Mouse (Mus musculus) heart, embryonic 10.5 days (tissue): ENCODE results near the gene Pigc. TPM values are rescaled to one million over a fixed set of nuclear protein-coding genes. Genes with fewer than 3 reads are reported as not detected.
A peak's percentile ranks its signal among the peaks of the same experiment; 100 is the strongest.

ENCODE experiments used
- DNase-seq: peaks from one replicate; pipeline ENCODE4 v3.0.0-alpha.2; 2017; ENCODE audit warnings: low spot score
- H3K27ac ChIP-seq: fragments of 300-500 bp; sonication (generic); 2 replicates; pipeline ENCODE4 v1.5.1; 2016; ENCODE audit warnings: mild to moderate bottlenecking
- H3K27me3 ChIP-seq: fragments of 300-500 bp; sonication (generic); 2 replicates; pipeline ENCODE4 v1.6.1; 2016; ENCODE audit warnings: mild to moderate bottlenecking; ENCODE audit not compliant: poor library complexity, insufficient read depth, severe bottlenecking
- H3K36me3 ChIP-seq: fragments of 300-500 bp; sonication (generic); 2 replicates; pipeline ENCODE4 v1.6.1; 2016; ENCODE audit warnings: mild to moderate bottlenecking, moderate library complexity
- H3K4me1 ChIP-seq: fragments of 300-500 bp; sonication (generic); 2 replicates; pipeline ENCODE4 v1.6.1; 2016; ENCODE audit warnings: mild to moderate bottlenecking
- H3K4me3 ChIP-seq: fragments of 300-500 bp; sonication (generic); 2 replicates; pipeline ENCODE4 v1.5.1; 2016; ENCODE audit warnings: mild to moderate bottlenecking, moderate library complexity
- H3K9me3 ChIP-seq: fragments of 300-500 bp; sonication (generic); 2 replicates; pipeline ENCODE4 v1.6.1; 2016; ENCODE audit warnings: mild to moderate bottlenecking, moderate library complexity
- WGBS: fragments of 180-500 bp; shearing (Covaris S2); methylation state at CpG from one replicate; pipeline ENCODE4 v1.1.7; 2016; 5-methylcytosine and 5-hydroxymethylcytosine counted together
- polyA plus RNA-seq: library from polyadenylated mRNA; unstranded; fragments of >200 nt; fragmentation: Nextera tagmentation; extraction: Ambion mirVana; gene quantifications from 2 replicates; pipeline ENCODE4 v1.2.1, GENCODE M21; 2016

The Pigc gene
- polyA plus RNA-seq, 1 experiment from 2014 or later = 29.9 TPM

DNA sequence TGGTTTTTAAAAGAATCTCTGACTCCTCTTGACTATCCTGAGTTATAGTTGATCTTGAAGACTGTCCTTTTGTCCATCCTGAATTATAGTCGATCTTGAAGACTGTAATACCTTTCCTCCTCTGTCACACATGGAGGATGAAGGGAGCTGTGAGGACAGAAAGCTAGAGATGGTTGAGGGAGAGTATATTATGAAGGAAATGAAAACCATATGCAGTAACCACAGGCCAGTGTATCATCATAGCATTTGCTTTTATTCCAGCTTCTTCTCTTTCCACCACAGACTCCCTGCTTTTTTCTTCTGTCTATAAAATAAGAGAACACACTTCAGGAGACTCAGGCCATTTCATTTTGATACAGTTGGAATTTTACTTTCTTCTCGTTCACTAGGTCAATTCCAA is 11.1 kb downstream of the Pigc start:
- peaks cover 6% of the 10 kb centered on the region; the same call in 1 of the 2 replicates for H3K4me1 ChIP-seq
- WGBS = 75% methylated on average over 2 of the region's 2 CpGs

DNA sequence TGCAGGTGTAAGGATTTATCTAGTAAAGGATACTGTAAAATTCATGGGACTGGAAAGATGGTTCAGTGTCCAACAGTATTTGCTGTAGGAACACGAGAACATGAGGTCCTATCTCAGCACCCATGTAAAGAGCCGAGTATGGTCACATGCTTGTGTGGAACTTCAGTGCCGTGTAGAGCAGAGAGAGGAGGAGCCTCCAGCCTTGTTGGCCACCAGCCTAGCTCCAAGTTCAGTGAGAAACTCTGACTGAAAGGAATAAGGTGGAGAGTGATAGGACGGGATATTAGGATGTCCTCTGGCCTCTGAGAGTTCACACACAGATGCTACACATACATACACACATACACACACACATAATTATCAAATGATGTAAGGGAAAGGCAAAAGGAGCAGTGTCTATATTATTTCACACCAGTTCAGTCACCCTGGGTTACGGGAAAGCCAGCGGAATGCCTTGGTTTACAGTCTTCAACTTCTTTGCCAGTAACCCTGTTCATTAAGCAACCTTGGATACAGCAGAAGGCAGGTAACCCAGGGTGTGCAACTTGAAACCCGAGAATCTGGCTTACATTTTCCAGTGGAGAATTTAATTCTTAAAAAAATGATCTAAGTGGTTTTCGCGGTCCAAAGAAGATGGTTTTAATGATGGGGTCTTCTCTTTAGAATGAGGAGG is 11.8 kb downstream of the Pigc start:
- H3K27me3 ChIP-seq = no peaks in the 10 kb centered on the region
- H3K27ac ChIP-seq = no peak overlapping the region
- WGBS = 78% methylated on average over 9 of the region's 9 CpGs
- H3K36me3 ChIP-seq = no peaks in the 10 kb centered on the region
- H3K4me3 ChIP-seq = no peak overlapping the region
- no peaks in the 10 kb centered on the region for H3K9me3 ChIP-seq
- no peak for DNase-seq
- peaks cover 6% of the 10 kb centered on the region; the same call in 1 of the 2 replicates for H3K4me1 ChIP-seq

More for the DNA sequence above, 11.1 kb downstream of the Pigc start:
- DNase-seq = no peak
- Histone ChIP-seq H3K27me3 (no peaks in the 10 kb centered on the region), H3K36me3 (no peaks in the 10 kb centered on the region), H3K27ac (no peak overlapping the region), H3K9me3 (no peaks in the 10 kb centered on the region), H3K4me3 (no peak overlapping the region)

DNA sequence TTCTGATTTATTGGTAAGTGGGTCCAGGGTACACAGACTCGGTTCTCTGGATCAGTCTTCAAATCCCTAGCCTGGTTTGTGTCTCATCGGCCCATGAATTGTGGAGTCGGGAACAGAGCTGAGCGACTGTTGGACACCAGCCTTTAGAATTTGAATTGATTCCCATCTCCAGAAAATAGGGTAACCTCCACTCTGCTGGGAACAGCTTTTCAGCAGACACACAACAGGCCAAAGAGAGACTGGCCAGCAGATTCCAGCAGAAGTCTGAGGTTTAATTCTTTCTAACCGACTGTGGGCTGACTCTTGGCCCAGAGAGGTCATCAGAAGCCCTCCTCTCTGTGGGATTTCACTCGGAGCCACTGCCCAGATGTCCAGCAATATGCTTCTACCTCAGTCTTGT is 14.5 kb downstream of the Pigc start:
- H3K9me3 ChIP-seq = no peaks in the 10 kb centered on the region
- H3K27me3 ChIP-seq = no peaks in the 10 kb centered on the region
- no peaks in the 10 kb centered on the region for H3K4me1 ChIP-seq
- no peaks in the 10 kb centered on the region for H3K36me3 ChIP-seq
- peak overlapping the region; percentile 7; the same call in 1 of the 2 replicates for H3K27ac ChIP-seq
- DNase-seq = no peak
- 81% methylated on average over 6 of the region's 6 CpGs for WGBS
- no peak overlapping the region for H3K4me3 ChIP-seq

DNA sequence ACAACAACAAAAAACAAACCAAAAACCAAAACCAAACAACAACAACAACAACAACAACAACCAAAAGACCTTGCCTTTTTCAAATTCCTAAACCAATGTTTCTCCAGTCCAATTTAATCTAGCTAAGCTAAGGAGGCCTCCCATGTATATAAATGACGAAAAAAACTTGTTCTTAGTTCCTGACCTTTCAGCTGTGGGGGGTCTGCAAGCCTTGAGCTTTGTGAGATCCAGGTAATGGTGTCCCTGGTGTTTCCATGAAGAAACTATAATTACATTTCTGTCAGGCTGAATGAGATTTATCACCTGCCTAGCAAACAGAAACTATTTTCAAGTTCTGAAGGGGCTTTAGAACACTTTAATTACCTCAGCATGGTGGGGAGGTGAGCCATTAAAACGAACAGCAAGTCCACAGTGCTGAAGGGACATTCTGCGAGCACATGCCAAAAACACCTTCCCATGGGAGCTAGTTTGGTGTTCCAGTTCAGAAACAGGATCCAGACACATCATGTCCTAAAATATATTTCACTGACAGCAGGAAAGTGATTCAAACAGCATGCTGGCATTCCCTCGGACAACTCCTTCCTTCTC is 15.1 kb downstream of the Pigc start:
- no peak overlapping the region for H3K27ac ChIP-seq
- no peaks in the 10 kb centered on the region for H3K9me3 ChIP-seq
- 55% methylated on average over 4 of the region's 4 CpGs for WGBS
- H3K36me3 ChIP-seq = no peaks in the 10 kb centered on the region
- no peaks in the 10 kb centered on the region for H3K4me1 ChIP-seq
- H3K4me3 ChIP-seq = no peak overlapping the region
- no peaks in the 10 kb centered on the region for H3K27me3 ChIP-seq
- DNase-seq = no peak

DNA sequence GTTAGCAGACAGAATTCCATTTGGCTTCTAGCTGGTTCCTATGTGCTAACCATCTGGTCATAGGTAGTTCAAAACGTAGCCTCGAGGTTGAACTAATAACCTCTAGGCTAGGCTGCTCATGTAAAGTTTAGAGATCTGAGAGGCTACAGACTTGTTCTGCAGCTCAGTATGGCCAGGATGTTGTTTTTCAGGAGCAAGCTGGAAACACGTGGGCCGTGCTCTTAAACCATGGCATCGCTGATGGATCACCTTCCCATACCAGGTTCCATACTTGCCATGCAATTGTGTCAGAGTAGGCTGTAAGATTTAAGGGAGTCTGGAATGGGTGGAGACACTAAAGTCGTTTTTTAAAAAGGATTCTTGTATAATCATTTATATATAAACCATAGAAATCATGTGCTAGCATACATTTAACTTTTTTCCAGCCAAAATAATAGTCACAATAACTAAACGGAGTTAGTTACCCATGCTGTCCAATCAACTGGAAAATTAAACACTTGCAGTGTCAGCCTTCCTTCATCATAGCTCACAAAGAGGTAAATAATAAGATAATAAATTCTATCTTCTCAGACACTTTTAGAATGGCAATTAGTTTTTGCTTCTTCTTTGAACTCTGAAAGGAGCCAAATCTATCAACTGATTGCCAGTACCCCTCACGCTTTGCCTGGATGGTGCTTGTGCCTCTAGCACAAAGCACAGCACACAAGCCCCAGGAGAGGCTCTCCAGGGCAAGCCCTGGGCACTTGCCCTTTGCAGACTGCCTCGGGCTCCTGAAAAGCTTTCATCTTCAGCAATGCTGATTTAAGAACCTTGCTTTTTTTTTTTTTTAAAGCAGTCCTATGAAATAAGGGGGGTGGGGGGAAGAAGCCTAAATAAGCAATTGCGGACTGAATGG is 21.9 kb downstream of the Pigc start:
- Histone ChIP-seq H3K27ac (no peak overlapping the region), H3K4me1 (no peaks in the 10 kb centered on the region), H3K27me3 (no peaks in the 10 kb centered on the region), H3K36me3 (no peaks in the 10 kb centered on the region), H3K4me3 (no peak overlapping the region), H3K9me3 (no peaks in the 10 kb centered on the region)
- WGBS = 77% methylated on average over 10 of the region's 10 CpGs
- no peak for DNase-seq

DNA sequence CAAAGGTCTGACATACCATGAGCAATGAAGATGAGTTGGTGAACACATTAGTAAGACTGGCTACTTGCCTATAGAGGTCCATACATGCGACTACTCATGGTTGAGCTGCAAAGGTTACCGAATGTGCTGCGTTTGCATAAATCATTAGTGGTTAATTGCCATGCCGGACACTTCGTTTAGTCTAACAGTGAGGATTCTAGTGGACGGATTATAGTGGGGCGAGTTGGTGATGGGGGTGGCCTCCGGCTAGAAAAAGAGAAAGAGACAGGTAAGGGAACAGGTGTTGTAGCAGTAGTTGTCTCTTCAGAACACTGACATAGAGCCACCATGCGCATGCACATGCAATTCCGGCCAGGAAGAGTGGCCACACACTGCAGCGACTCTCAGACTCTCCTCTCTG is 22.9 kb downstream of the Pigc start:
- Histone ChIP-seq H3K27ac (no peak overlapping the region), H3K36me3 (no peaks in the 10 kb centered on the region), H3K9me3 (no peaks in the 10 kb centered on the region), H3K4me1 (peaks cover 6% of the 10 kb centered on the region; the same call in 1 of the 2 replicates), H3K27me3 (no peaks in the 10 kb centered on the region), H3K4me3 (no peak overlapping the region)
- no peak for DNase-seq
- 92% methylated on average over 11 of the region's 11 CpGs for WGBS

DNA sequence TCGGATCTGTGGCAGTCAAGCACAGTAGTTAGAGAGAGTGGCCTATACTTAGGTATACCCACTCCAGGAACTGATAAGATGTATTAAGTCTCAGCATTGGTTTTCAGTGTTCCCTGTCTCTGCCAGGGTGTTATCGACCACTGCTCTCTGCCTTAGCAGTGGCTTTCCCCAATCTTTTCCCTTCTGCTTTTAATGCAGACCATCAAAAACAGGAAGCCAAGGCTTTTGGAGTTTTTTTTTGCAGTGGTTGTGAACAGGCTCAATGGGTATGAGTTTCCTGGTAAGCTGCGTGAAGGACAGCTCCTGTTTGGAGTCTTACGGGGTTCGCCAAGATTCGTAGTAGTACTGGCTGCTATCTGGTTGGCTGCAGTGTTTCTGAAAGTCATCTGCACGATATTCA is 23.4 kb downstream of the Pigc start:
- DNase-seq = no peak
- WGBS = 78% methylated on average over 7 of the region's 7 CpGs
- H3K27ac ChIP-seq = no peak overlapping the region
- no peak overlapping the region for H3K4me3 ChIP-seq
- H3K4me1 ChIP-seq = peaks cover 8% of the 10 kb centered on the region; the same call in 1 of the 2 replicates
- no peaks in the 10 kb centered on the region for H3K9me3 ChIP-seq
- no peaks in the 10 kb centered on the region for H3K36me3 ChIP-seq
- H3K27me3 ChIP-seq = no peaks in the 10 kb centered on the region

DNA sequence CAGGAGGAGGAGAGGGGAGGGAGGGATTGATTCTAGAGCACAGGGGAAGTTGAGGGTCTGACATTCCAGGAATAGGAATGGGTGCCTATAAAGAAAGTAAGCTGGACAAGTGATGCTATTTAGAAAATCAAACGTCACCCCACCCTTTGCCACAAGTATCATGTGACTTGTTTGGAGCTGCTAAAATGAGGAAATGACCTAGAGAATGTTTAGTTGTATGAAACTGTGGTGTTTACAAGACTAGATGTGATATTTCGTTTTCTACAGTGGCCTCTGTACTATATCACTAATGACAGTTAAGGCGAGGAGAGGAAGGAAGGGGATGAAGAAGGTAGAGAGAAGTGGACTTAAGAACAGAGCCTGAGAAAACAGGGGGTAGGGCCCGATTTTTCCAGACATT is 29.8 kb downstream of the Pigc start:
- Histone ChIP-seq H3K27me3 (no peaks in the 10 kb centered on the region), H3K36me3 (no peaks in the 10 kb centered on the region), H3K4me1 (peaks cover 24% of the 10 kb centered on the region), H3K27ac (0 out of 2 replicates have a peak overlapping the region, but pooled peaks have one; percentile 84), H3K9me3 (no peaks in the 10 kb centered on the region), H3K4me3 (no peak overlapping the region)
- WGBS = 51% methylated on average over 4 of the region's 4 CpGs
- no peak for DNase-seq

DNA sequence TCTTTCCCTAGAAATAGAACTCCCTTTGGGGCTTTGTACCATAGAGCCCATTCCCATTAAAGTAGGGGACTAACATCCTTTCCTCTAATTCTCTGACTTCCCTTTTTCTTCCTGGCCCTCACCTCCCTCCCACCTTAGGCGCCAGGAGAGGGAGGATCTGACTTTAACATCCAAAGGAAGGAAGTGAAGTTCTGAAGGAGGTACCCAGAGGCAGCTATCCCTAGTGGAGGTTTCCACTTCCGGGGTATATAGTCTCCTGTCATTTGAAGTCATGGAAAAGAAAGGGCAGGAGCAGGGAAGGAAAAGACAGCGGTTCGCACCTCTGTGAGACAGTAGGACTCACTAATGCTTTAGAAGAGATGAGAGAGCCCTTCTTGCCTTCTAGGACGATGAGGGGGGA is 30.4 kb downstream of the Pigc start:
- H3K27me3 ChIP-seq = no peaks in the 10 kb centered on the region
- H3K36me3 ChIP-seq = no peaks in the 10 kb centered on the region
- no peak for DNase-seq

DNA sequence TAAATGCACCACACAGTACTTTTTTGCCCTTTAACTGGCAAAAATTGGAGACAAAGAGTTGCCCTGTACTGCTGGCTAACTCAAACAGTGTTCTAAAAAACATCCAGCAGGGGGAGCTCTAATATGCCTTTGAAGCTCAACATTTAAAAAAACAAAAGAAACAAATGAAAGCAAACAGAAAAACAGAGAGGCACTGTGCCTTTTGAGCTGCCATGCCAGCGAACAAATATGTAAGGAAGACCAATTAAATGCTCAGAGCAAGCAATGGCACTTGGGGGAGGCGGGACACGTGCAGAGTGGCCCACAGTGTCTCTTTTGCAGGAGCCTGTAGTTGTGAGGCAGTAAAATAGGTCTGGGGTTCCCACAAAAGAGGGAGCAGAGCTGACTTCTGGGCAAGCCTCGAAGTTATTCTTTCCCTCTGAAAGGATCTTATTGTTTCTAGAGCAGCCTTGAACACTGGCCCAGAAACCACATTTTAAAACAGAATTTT is 30.9 kb downstream of the Pigc start:
- no peaks in the 10 kb centered on the region for H3K36me3 ChIP-seq
- DNase-seq = no peak
- no peaks in the 10 kb centered on the region for H3K9me3 ChIP-seq
- no peaks in the 10 kb centered on the region for H3K27me3 ChIP-seq
- H3K4me1 ChIP-seq = peaks cover 36% of the 10 kb centered on the region
- peak overlapping the region; percentile 29; the same call in 1 of the 2 replicates for H3K4me3 ChIP-seq
- WGBS = 6% methylated on average over 4 of the region's 4 CpGs
- H3K27ac ChIP-seq = peak overlapping the region; percentile 84

More for the DNA sequence above, 30.4 kb downstream of the Pigc start:
- Histone ChIP-seq H3K4me3 (no peak overlapping the region), H3K9me3 (no peaks in the 10 kb centered on the region), H3K27ac (peak overlapping the region; percentile 84), H3K4me1 (peaks cover 30% of the 10 kb centered on the region)
- WGBS = 39% methylated on average over 5 of the region's 5 CpGs

DNA sequence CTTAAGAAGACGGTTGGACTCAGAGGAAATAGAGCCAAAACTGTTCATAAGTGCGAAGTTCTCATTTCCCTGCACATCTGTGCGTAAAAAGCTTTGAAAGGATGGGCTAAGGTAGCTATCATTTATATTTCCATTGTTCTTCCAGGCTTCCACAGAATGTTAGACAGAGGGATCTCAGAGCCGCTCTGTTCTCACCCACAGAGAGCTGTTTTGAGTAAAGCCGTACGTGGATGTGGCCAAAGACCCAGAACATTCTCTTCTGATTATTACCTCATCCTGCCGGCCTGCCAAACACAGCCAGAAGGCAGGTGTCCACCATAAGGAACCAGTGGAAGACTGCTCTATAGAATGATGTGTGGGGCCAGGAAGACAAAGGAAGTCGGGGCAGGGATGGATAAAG is 32.3 kb downstream of the Pigc start:
- Histone ChIP-seq H3K27ac (peak overlapping the region; percentile 22), H3K9me3 (no peaks in the 10 kb centered on the region), H3K4me1 (peaks cover 40% of the 10 kb centered on the region), H3K4me3 (no peak overlapping the region), H3K27me3 (no peaks in the 10 kb centered on the region), H3K36me3 (no peaks in the 10 kb centered on the region)
- DNase-seq = no peak
- 87% methylated on average over 8 of the region's 8 CpGs for WGBS

DNA sequence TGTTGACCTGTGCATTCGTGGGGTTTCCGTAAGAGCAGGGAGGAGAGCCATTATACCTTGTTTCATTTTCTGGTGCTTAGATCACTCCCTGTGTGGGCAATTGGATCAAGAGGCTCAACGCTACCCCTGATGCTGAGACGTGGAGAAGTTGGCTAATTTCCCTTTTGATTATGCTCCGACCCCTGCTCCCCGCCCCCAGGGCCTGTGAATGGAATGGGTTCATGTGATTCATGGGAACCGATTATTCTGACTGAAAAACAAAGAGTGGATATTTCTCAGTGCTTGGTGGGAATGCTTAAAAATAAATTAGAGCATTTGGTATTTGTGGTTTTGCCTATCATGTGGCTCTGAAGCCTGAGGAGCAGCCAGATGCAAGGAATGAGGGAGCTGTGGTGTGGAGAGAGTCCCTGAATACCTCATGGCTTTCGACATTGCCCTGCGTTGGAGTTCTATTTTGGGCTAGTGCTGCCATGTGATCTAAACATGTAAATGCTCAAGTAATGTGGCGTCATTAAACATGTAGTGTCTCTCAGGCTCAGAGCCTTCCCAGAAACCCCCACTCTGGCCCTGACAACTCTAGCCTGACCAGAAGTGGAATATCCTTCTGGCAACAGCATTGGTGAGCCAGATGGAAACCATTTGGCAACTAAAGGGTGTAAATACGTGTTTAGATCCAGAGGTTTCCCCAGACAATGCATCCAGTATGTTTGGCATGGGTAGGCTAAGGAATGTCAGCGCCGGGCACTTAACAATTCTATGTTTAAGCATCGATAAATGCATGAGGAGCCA is 34.9 kb downstream of the Pigc start:
- no peak for DNase-seq
- peaks cover 46% of the 10 kb centered on the region for H3K4me1 ChIP-seq
- peak overlapping the region; percentile 83 for H3K27ac ChIP-seq
- no peak overlapping the region for H3K4me3 ChIP-seq
- no peaks in the 10 kb centered on the region for H3K36me3 ChIP-seq
- no peaks in the 10 kb centered on the region for H3K9me3 ChIP-seq
- WGBS = 62% methylated on average over 14 of the region's 14 CpGs
- H3K27me3 ChIP-seq = no peaks in the 10 kb centered on the region
